Mouse (Mus musculus): ENCODE measurements around the gene Kat5. TPM values are rescaled to one million over a fixed set of nuclear protein-coding genes. Genes with fewer than 3 reads are reported as not detected.
A peak's percentile ranks its signal among the peaks of the same experiment; 100 is the strongest.

Gene Kat5
- polyA plus RNA-seq, 1 experiment, result 40.4 TPM

DNA sequence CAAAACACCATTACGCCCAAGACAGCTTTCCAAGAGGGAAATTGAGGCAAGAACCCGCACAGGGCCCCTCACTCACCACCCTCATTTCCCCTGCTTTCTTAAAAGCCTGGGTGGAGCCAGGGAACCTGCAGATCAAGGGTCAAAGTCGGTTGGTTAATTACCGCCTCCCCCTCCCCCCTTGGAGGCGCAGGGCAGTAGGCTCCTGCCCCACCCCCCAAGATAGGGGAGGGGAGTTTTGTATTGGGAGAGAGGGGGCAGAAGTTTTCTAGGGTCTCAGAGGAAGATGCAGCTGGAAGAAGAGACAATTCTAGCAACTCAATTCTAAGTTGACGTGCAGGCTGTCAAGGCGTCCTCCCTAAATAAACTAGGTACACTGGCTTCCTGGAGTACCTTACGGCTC is 50.8 kb downstream of the Kat5 start:
- Histone ChIP-seq H3K27ac (ENCODE audit: insufficient read depth, low read depth, low read length) (peak overlapping the region; percentile 97), H3K4me3 (ENCODE audit: low read depth, low read length) (peak overlapping the region; percentile 89), H3K36me3 (ENCODE audit: control insufficient read depth, insufficient read depth, low read length) (0 out of 2 replicates have a peak, but pooled peaks cover 2% of the 10 kb centered on the region), H3K4me1 (ENCODE audit: control insufficient read depth, insufficient read depth, insufficient read length, low read length) (peaks cover 34% of the 10 kb centered on the region), H3K27me3 (ENCODE audit: control insufficient read depth, insufficient read depth, low read length) (no peaks in the 10 kb centered on the region)
- TF ChIP-seq POLR2A (IDR thresholded peaks at IDR 0.05; ENCODE audit: low read depth, low read length) (no peak), CTCF (IDR thresholded peaks at IDR 0.05; ENCODE audit: extremely low read depth, insufficient read length, insufficient replicate concordance, low read depth, low read length) (no peak)
- WGBS, result 11% methylated on average over 8 of the region's 8 CpGs

GRCm38 (mm10) chr19:5558770-5559169 is 51.3 kb downstream of the Kat5 start:
- Histone ChIP-seq H3K4me3 (ENCODE audit: low read depth, low read length) (peak overlapping the region; percentile 89), H3K36me3 (ENCODE audit: control insufficient read depth, insufficient read depth, low read length) (0 out of 2 replicates have a peak, but pooled peaks cover 2% of the 10 kb centered on the region), H3K27me3 (ENCODE audit: control insufficient read depth, insufficient read depth, low read length) (no peaks in the 10 kb centered on the region), H3K27ac (ENCODE audit: insufficient read depth, low read depth, low read length) (peak overlapping the region; percentile 97), H3K4me1 (ENCODE audit: control insufficient read depth, insufficient read depth, insufficient read length, low read length) (peaks cover 38% of the 10 kb centered on the region)
- 25% methylated on average over 8 of the region's 8 CpGs for WGBS
- TF ChIP-seq POLR2A (IDR thresholded peaks at IDR 0.05; ENCODE audit: low read depth, low read length) (no peak), CTCF (IDR thresholded peaks at IDR 0.05; ENCODE audit: extremely low read depth, insufficient read length, insufficient replicate concordance, low read depth, low read length) (no peak)

DNA sequence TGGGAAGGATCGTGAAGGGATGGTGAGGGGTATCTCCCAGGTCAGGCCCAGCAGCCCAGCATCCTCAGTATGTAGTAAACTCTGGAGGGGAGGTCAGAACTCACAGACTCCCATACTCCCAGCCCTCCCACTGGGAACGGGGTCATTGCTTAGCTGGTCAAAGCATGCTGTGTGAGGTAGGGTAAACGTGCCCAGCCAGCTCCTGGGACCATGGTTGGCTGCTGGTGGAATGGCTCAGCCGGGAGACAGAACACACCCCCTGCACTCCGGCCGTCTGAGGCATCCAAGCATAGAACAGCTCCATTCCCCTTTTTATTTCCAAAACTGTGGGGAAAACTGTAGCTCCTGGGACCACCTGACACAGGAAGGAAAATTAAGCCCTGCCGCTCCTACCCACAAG is 51.9 kb downstream of the Kat5 start:
- Histone ChIP-seq H3K4me3 (ENCODE audit: low read depth, low read length) (peak overlapping the region; percentile 89), H3K27me3 (ENCODE audit: control insufficient read depth, insufficient read depth, low read length) (no peaks in the 10 kb centered on the region), H3K27ac (ENCODE audit: insufficient read depth, low read depth, low read length) (peak overlapping the region; percentile 97), H3K36me3 (ENCODE audit: control insufficient read depth, insufficient read depth, low read length) (peaks cover 5% of the 10 kb centered on the region), H3K4me1 (ENCODE audit: control insufficient read depth, insufficient read depth, insufficient read length, low read length) (peaks cover 43% of the 10 kb centered on the region)
- WGBS, result 26% methylated on average over 7 of the region's 7 CpGs
- TF ChIP-seq POLR2A (IDR thresholded peaks at IDR 0.05; ENCODE audit: low read depth, low read length) (no peak), CTCF (IDR thresholded peaks at IDR 0.05; ENCODE audit: extremely low read depth, insufficient read length, insufficient replicate concordance, low read depth, low read length) (no peak)

DNA sequence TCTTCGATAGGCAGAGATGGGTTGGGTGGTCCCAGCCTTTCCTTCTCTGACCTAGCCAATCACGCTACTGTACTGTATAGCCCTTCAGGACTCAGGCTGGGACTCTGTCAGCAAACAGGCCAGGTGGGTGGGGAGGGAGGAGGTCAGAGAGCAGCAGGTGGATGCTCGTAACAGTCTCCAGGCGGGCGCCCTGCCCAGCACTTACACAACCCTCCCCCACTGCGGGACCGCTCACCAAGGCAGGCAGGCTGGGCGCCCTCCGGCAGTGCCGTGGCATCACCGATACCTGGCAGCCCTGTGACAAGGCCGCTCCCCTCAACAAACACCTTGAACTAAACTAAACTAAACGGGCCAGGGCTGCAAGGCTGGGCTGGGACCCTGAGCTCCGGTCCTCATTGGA is 55.8 kb downstream of the Kat5 start:
- WGBS, result 35% methylated on average over 14 of the region's 14 CpGs
- H3K4me1 ChIP-seq (ENCODE audit: control insufficient read depth, insufficient read depth, insufficient read length, low read length), result peaks cover 40% of the 10 kb centered on the region
- TF ChIP-seq POLR2A (IDR thresholded peaks at IDR 0.05; ENCODE audit: low read depth, low read length), result no peak
- no peak for TF ChIP-seq CTCF (IDR thresholded peaks at IDR 0.05; ENCODE audit: extremely low read depth, insufficient read length, insufficient replicate concordance, low read depth, low read length)
- no peaks in the 10 kb centered on the region for H3K27me3 ChIP-seq (ENCODE audit: control insufficient read depth, insufficient read depth, low read length)
- H3K27ac ChIP-seq (ENCODE audit: insufficient read depth, low read depth, low read length), result peak overlapping the region; percentile 99
- peaks cover 39% of the 10 kb centered on the region for H3K36me3 ChIP-seq (ENCODE audit: control insufficient read depth, insufficient read depth, low read length)
- H3K4me3 ChIP-seq (ENCODE audit: low read depth, low read length), result peak overlapping the region; percentile 48

DNA sequence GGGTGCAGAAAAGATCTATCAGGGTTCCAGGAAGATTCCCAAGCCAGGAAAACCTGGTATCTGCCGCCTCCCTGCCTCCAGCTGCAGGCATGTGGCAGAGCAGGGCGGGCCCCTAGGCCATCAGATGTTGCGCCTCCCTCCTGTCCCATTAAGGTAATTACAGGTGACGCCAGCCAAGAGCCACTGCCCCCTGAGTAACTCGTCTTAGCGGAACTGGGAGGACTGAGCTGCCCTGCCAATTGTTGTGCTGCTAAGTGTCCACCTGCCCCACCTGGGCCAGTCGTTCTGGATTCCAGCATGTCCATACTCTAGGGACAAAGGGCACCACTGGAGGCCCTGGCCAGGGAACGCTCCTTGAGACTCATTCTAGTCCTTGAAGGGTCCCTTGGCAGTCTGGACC is 56.2 kb downstream of the Kat5 start:
- WGBS, result 26% methylated on average over 8 of the region's 8 CpGs
- no peaks in the 10 kb centered on the region for H3K27me3 ChIP-seq (ENCODE audit: control insufficient read depth, insufficient read depth, low read length)
- TF ChIP-seq CTCF (IDR thresholded peaks at IDR 0.05; ENCODE audit: extremely low read depth, insufficient read length, insufficient replicate concordance, low read depth, low read length), result no peak
- peak overlapping the region; percentile 99 for H3K27ac ChIP-seq (ENCODE audit: insufficient read depth, low read depth, low read length)
- peak overlapping the region; percentile 48 for H3K4me3 ChIP-seq (ENCODE audit: low read depth, low read length)
- peaks cover 41% of the 10 kb centered on the region for H3K36me3 ChIP-seq (ENCODE audit: control insufficient read depth, insufficient read depth, low read length)
- peaks cover 40% of the 10 kb centered on the region for H3K4me1 ChIP-seq (ENCODE audit: control insufficient read depth, insufficient read depth, insufficient read length, low read length)

Other genes with a start within 250 kb of the Kat5 start
- 11.8 and 27.0 TPM in 2 replicates for gene Eif1ad, start 243.5 kb downstream of the Kat5 start, polyA plus RNA-seq (2012; rRNA removed)
- gene Banf1, start 243.1 kb downstream of the Kat5 start, polyA plus RNA-seq (2012; rRNA removed), result 63.6 and 100 TPM in 2 replicates
- gene Sart1, start 221.5 kb downstream of the Kat5 start, polyA plus RNA-seq (2012; rRNA removed), result 7.3 and 27.7 TPM in 2 replicates
- 1.4 and 8.3 TPM in 2 replicates for gene Tsga10ip, start 207.7 kb downstream of the Kat5 start, polyA plus RNA-seq (2012; rRNA removed)
- 32.9 and 63.2 TPM in 2 replicates for gene Drap1, start 185.3 kb downstream of the Kat5 start, polyA plus RNA-seq (2012; rRNA removed)
- gene AI837181, start 185.1 kb downstream of the Kat5 start, polyA plus RNA-seq (2012; rRNA removed), result 41.8 and 76.3 TPM in 2 replicates
- 0.91 and 2.6 TPM in 2 replicates for gene Fosl1, start 162.7 kb downstream of the Kat5 start, polyA plus RNA-seq (2012; rRNA removed)
- 3.3 and 4.4 TPM in 2 replicates for gene Ccdc85b, start 152.3 kb downstream of the Kat5 start, polyA plus RNA-seq (2012; rRNA removed)
- gene Fibp, start 149.6 kb downstream of the Kat5 start, polyA plus RNA-seq (2012; rRNA removed), result 72.5 and 143 TPM in 2 replicates
- gene Ctsw, start 141.7 kb downstream of the Kat5 start, polyA plus RNA-seq (2012; rRNA removed), result 8.2 and 10.2 TPM in 2 replicates
- 22.4 and 26.5 TPM in 2 replicates for gene Efemp2, start 136.3 kb downstream of the Kat5 start, polyA plus RNA-seq (2012; rRNA removed)
- 19.9 and 29.1 TPM in 2 replicates for gene Mus81, start 121.8 kb downstream of the Kat5 start, polyA plus RNA-seq (2012; rRNA removed)
- gene Cfl1, start 119.8 kb downstream of the Kat5 start, polyA plus RNA-seq (2012; rRNA removed), result 320 and 703 TPM in 2 replicates
- 0.19 TPM in 1 of 2 replicates, not detected in the other for gene 1700020D05Rik, start 106.5 kb downstream of the Kat5 start, polyA plus RNA-seq (2012; rRNA removed)
- 1.7 and 3.2 TPM in 2 replicates for gene Snx32, start 99.7 kb downstream of the Kat5 start, polyA plus RNA-seq (2012; rRNA removed)
- 28.5 and 55.3 TPM in 2 replicates for gene Ovol1, start 49.6 kb downstream of the Kat5 start, polyA plus RNA-seq (2012; rRNA removed)
- gene Ap5b1, start 42.2 kb downstream of the Kat5 start, polyA plus RNA-seq (2012; rRNA removed), result 20.2 and 37.1 TPM in 2 replicates
- gene Rnaseh2c, start 8.4 kb downstream of the Kat5 start, polyA plus RNA-seq (2012; rRNA removed), result 47.0 and 68.0 TPM in 2 replicates
- 35.8 and 61.0 TPM in 2 replicates for gene Rela, start 27.2 kb upstream of the Kat5 start, polyA plus RNA-seq (2012; rRNA removed)
- gene Sipa1, start 53.5 kb upstream of the Kat5 start, polyA plus RNA-seq (2012; rRNA removed), result 35.1 and 54.0 TPM in 2 replicates
- gene Map3k11, start 78.5 kb upstream of the Kat5 start, polyA plus RNA-seq (2012; rRNA removed), result 65.8 and 169 TPM in 2 replicates
- 85.4 and 150 TPM in 2 replicates for gene Pcnx3, start 78.7 kb upstream of the Kat5 start, polyA plus RNA-seq (2012; rRNA removed)
- gene Kcnk7, start 94.1 kb upstream of the Kat5 start, polyA plus RNA-seq (2012; rRNA removed), result 0.57 TPM in 1 of 2 replicates, not detected in the other
- 62.1 and 100 TPM in 2 replicates for gene Ehbp1l1, start 116.1 kb upstream of the Kat5 start, polyA plus RNA-seq (2012; rRNA removed)
- gene Fam89b, start 119.4 kb upstream of the Kat5 start, polyA plus RNA-seq (2012; rRNA removed), result 69.8 and 126 TPM in 2 replicates
- 28.2 and 30.2 TPM in 2 replicates for gene Ltbp3, start 130.7 kb upstream of the Kat5 start, polyA plus RNA-seq (2012; rRNA removed)
- gene Scyl1, start 161.2 kb upstream of the Kat5 start, polyA plus RNA-seq (2012; rRNA removed), result 37.1 and 52.5 TPM in 2 replicates

All from small intestine, adult 2 months (tissue).